Comparison of ENCODE assay signal across 22 mouse cellular contexts in genomic region chr15:51586146-51586545, GRCm38 (mm10).
A peak's percentile ranks its signal among the peaks of the same experiment; 100 is the strongest.
DNase-seq lines count a peak whose midpoint lies in the region; ATAC-seq and TF ChIP-seq lines count a peak whose summit lies in the region.
"Had no signal": no experiment of that assay in that cellular context is flagged by ENCODE, and none has a peak within 500 bp of the region (broad histone marks: within the 10 kb centered on the region; RNA-seq: fewer than 3 reads in every experiment).

No protein-coding gene starts in this region.

- no peaks in the 10 kb centered on the region for H3K36me3 ChIP-seq in CH12.LX (replicated peaks in 1 of 2; ENCODE audit: control insufficient read depth in 1 of 2, insufficient read depth in 1 of 2, low read length in 1 of 2)
- H3K36me3 ChIP-seq: embryonic facial prominence, embryonic 10.5 days; embryonic facial prominence, embryonic 12.5 days; forebrain, embryonic 15.5 days had no signal

- no peak for TF ChIP-seq RAD21 in CH12.LX (IDR thresholded peaks at IDR 0.05; ENCODE audit: low read depth, low read length)

- ATAC-seq in granulocyte monocyte progenitor cell, adult 5-6 weeks (replicated peaks; ENCODE audit: poor library complexity, severe bottlenecking): 0 out of 2 replicates have a peak, but pooled peaks have one; percentile 7
- ATAC-seq: CD4-positive, CD25-positive, alpha-beta regulatory T cell, adult 4 months; forebrain, embryonic 13.5 days; forebrain, embryonic 15.5 days had no signal

- dilution Hi-C loops in CH12.LX (cut with MboI; ENCODE audit: extremely low pct_ligation_motif_present, extremely low pct_unique_long_range_greater_than_20kb, low sequenced_read_pairs): no loop called here

- no peak for TF ChIP-seq POLR2A in CH12.LX (IDR thresholded peaks at IDR 0.05; ENCODE audit: low read depth, low read length)

- intact Hi-C loops in heart, postnatal 36 days (cut with DNase I): no loop called here
- intact Hi-C loops in heart, postnatal 14 days (cut with DNase I): no loop called here

- H3K4me2 ChIP-seq in CH12.LX (ENCODE audit: insufficient read depth, low read depth, poor library complexity, severe bottlenecking): 0 out of 2 replicates have a peak overlapping the region, but pooled peaks have one; percentile 16
- H3K4me2 ChIP-seq: embryonic facial prominence, embryonic 12.5 days; forebrain, embryonic 13.5 days; forebrain, embryonic 15.5 days had no signal

- no peaks in the 10 kb centered on the region for H3K79me2 ChIP-seq in CH12.LX (replicated peaks; ENCODE audit: control insufficient read depth, extremely low read depth, insufficient read depth, poor library complexity, severe bottlenecking)

- H3K9ac ChIP-seq in CH12.LX (ENCODE audit: insufficient read depth, low read depth): no peak overlapping the region
- H3K9ac ChIP-seq: embryonic facial prominence, embryonic 12.5 days; forebrain, embryonic 13.5 days; forebrain, embryonic 15.5 days had no signal

- no peak overlapping the region for H3K27ac ChIP-seq in CH12.LX (ENCODE audit: insufficient read depth, low read depth)
- H3K27ac ChIP-seq: embryonic facial prominence, embryonic 10.5 days; embryonic facial prominence, embryonic 12.5 days; forebrain, embryonic 13.5 days; forebrain, embryonic 15.5 days had no signal

- no peak for TF ChIP-seq EP300 in CH12.LX (IDR thresholded peaks at IDR 0.05; ENCODE audit: low read length)

- no peaks in the 10 kb centered on the region for H3K9me3 ChIP-seq in CH12.LX (replicated peaks; ENCODE audit: low read length)
- H3K9me3 ChIP-seq: embryonic facial prominence, embryonic 10.5 days; embryonic facial prominence, embryonic 12.5 days; forebrain, embryonic 13.5 days; forebrain, embryonic 15.5 days had no signal

- in situ Hi-C loops in CH12.LX (cut with MboI; ENCODE audit: low pct_ligation_motif_present, low pct_unique_long_range_greater_than_20kb, low sequenced_read_pairs): no loop called here

- peaks cover 0 to 9% of the 10 kb centered on the region in 2 experiments; a peak in 2 of 4 replicates for H3K4me1 ChIP-seq in CH12.LX (ENCODE audit: control insufficient read depth in 1 of 2, insufficient read depth in 2 of 2)
- H3K4me1 ChIP-seq: embryonic facial prominence, embryonic 12.5 days; forebrain, embryonic 13.5 days; forebrain, embryonic 15.5 days had no signal

- no peak overlapping the region for H3K4me3 ChIP-seq in CH12.LX (replicated peaks in 1 of 3; ENCODE audit: low read depth in 2 of 3, low read length in 2 of 3, poor library complexity in 1 of 3)
- H3K4me3 ChIP-seq: embryonic facial prominence, embryonic 10.5 days; embryonic facial prominence, embryonic 12.5 days; forebrain, embryonic 13.5 days; forebrain, embryonic 15.5 days had no signal

- no peaks in the 10 kb centered on the region for H3K27me3 ChIP-seq in CH12.LX (replicated peaks)
- H3K27me3 ChIP-seq: embryonic facial prominence, embryonic 12.5 days; forebrain, embryonic 13.5 days; forebrain, embryonic 15.5 days had no signal

- DNase-seq in heart, adult 11 months: peak; percentile 90
- no peak for DNase-seq in heart, postnatal 36 days
- peak; percentile 15 for DNase-seq in heart, adult 8-10 months (ENCODE audit: low spot score)
- DNase-seq in heart, postnatal 14 days: no peak
- no peak for DNase-seq in CH12.LX (ENCODE audit: extremely low read depth)
- DNase-seq in spleen, postnatal 14 days (ENCODE audit: low spot score in 2 of 2): no peak
- DNase-seq in kidney, adult 11 months: no peak
- DNase-seq: adrenal gland, adult 8-10 months; adrenal gland, postnatal 14 days; adrenal gland, postnatal 36 days; B cell, adult 2 months; cerebellum, adult 11-12 months; cerebellum, adult 2 months; cerebellum, adult 9-10 months; cerebellum, postnatal 10 days; cerebellum, postnatal 25 days had no signal

- TF ChIP-seq CTCF in CH12.LX (conservative IDR thresholded peaks at IDR 0.05 in 1 of 2, IDR thresholded peaks at IDR 0.05 in 1 of 2; ENCODE audit: low read depth in 2 of 2, low read length in 2 of 2): no peak

TF ChIP-seq in CH12.LX, 34 proteins besides CTCF, POLR2A, EP300 and RAD21:
- TF ChIP-seq NRF1 (IDR thresholded peaks at IDR 0.05; ENCODE audit: low read depth, low read length): no peak
- TF ChIP-seq E2F4 (IDR thresholded peaks at IDR 0.05; ENCODE audit: insufficient replicate concordance, low read depth, low read length): no peak
- no peak for TF ChIP-seq MAX (IDR thresholded peaks at IDR 0.05; ENCODE audit: low read length)
- no peak for TF ChIP-seq CHD2 (IDR thresholded peaks at IDR 0.05; ENCODE audit: low read length)
- no peak for TF ChIP-seq NELFE (IDR thresholded peaks at IDR 0.05; ENCODE audit: low read depth, low read length)
- no peak for TF ChIP-seq GABPA (IDR thresholded peaks at IDR 0.05; ENCODE audit: insufficient replicate concordance, low read depth, low read length)
- TF ChIP-seq JUND (conservative IDR thresholded peaks at IDR 0.05; ENCODE audit: low read depth, low read length): no peak
- TF ChIP-seq SIN3A (IDR thresholded peaks at IDR 0.05; ENCODE audit: low read length): no peak
- no peak for TF ChIP-seq TCF12 (IDR thresholded peaks at IDR 0.05; ENCODE audit: low read depth, low read length)
TF ChIP-seq in CH12.LX: peak in this region for 0.

Comparison
In these comparisons a context has a peak if more than half of its experiments do, and no peak if none do; other contexts are left out.
1. DNase-seq: peak in heart, adult 11 months (single experiment) and heart, adult 8-10 months (single experiment); none in heart, postnatal 36 days (0 of 2), heart, postnatal 14 days (0 of 2), CH12.LX (single experiment), spleen, postnatal 14 days (0 of 2) and kidney, adult 11 months (single experiment).